11 mouse cellular contexts compared by ENCODE assay signal in the genomic region with DNA sequence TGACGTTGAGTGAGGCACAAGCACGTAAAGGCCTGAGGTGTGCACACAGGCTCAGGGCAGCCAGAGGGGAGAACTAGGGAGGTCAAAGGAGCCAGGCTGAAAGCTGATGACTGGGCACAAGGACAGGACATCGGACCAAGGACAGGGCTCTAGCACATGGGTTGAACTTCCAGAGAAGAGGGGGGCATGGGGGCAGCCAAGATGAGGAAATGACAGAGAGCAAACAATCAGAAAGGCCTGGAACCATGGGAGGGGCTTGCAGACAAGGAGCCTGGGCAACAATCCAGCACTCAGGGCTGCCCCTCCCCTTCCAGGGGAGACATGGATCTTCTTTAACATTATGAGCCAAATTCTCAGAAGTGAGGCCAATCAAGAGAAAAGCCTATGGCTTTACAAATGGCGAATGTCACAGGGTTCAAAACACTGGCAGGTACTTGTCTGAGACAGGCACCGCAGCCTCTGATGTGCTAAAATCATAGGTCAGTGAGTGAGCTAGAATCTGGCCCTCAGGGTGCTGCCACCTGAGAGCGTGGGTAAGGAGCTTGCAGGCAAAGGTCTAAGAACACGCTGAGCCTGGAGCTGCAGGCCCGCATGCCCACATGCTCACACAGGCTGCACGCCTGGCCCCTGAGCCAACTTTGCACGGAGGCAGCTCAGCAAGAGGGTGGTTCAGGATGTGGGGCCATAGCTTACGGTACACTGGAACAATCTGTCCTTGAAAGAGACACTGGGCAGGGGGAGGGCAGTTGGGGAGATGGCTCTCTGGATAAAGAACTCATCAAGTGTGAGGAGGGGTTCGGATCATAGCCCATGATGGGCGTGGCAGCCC. TPM values are rescaled to one million over a fixed set of nuclear protein-coding genes. Genes with fewer than 3 reads are reported as not detected.
DNase-seq lines count a peak whose midpoint lies in the region; ATAC-seq lines count a peak whose summit lies in the region.
"Had no signal": no experiment of that assay in that cellular context is flagged by ENCODE, and none has a peak within 500 bp of the region (broad histone marks: within the 10 kb centered on the region; RNA-seq: fewer than 3 reads in every experiment).

No protein-coding gene starts in this region.

- H3K27me3 ChIP-seq in heart, embryonic 10.5 days (ENCODE audit: insufficient read depth, poor library complexity, severe bottlenecking): no peaks in the 10 kb centered on the region
- no peaks in the 10 kb centered on the region for H3K27me3 ChIP-seq in lung, embryonic 16.5 days (ENCODE audit: control insufficient read depth, insufficient read depth, low read depth, low read length)
- no peaks in the 10 kb centered on the region for H3K27me3 ChIP-seq in midbrain, embryonic 10.5 days (ENCODE audit: low read depth, poor library complexity, severe bottlenecking)
- H3K27me3 ChIP-seq: liver, embryonic 13.5 days had no signal

- no peak overlapping the region for H3K27ac ChIP-seq in heart, embryonic 10.5 days
- peak overlapping the region; percentile 60; the same call in 1 of the 2 replicates for H3K27ac ChIP-seq in lung, embryonic 16.5 days (ENCODE audit: low read length)
- H3K27ac ChIP-seq in midbrain, embryonic 10.5 days (replicated peaks): no peak overlapping the region
- H3K27ac ChIP-seq: liver, embryonic 13.5 days had no signal

- WGBS in heart, embryonic 10.5 days: 83% methylated on average over 13 of the region's 13 CpGs
- 53% methylated on average over 13 of the region's 13 CpGs for WGBS in lung, embryonic 16.5 days
- 90% methylated on average over 13 of the region's 13 CpGs for WGBS in midbrain, embryonic 10.5 days

- H3K4me3 ChIP-seq in heart, embryonic 10.5 days: no peak overlapping the region
- no peak overlapping the region for H3K4me3 ChIP-seq in lung, embryonic 16.5 days (ENCODE audit: low read length)
- H3K4me3 ChIP-seq in midbrain, embryonic 10.5 days: no peak overlapping the region
- H3K4me3 ChIP-seq: liver, embryonic 13.5 days had no signal

- H3K4me1 ChIP-seq in heart, embryonic 10.5 days: peaks cover 20% of the 10 kb centered on the region
- peaks cover 13% of the 10 kb centered on the region for H3K4me1 ChIP-seq in lung, embryonic 16.5 days (replicated peaks; ENCODE audit: control insufficient read depth, insufficient read depth, low read length)
- H3K4me1 ChIP-seq in midbrain, embryonic 10.5 days: peaks cover 19% of the 10 kb centered on the region

- peak; percentile 52 to 73 for DNase-seq in heart, adult 18-20 months
- no peak for DNase-seq in heart, embryonic 10.5 days (ENCODE audit: low spot score)
- peak; percentile 86 to 94 for DNase-seq in adrenal gland, adult (ENCODE audit: inconsistent age in 2 of 2, low spot score in 1 of 2)
- peak; percentile 57 to 64 for DNase-seq in heart, postnatal 14 days
- DNase-seq in layer of hippocampus, adult 11-12 months (ENCODE audit: low spot score): no peak
- DNase-seq in midbrain, embryonic 10.5 days (ENCODE audit: low spot score): no peak
- DNase-seq in left cerebral cortex, adult 11 months (ENCODE audit: low spot score): no peak
- DNase-seq: liver, embryonic 13.5 days had no signal

- no peak overlapping the region for H3K4me2 ChIP-seq in lung, embryonic 16.5 days (ENCODE audit: low read depth, low read length)
- H3K4me2 ChIP-seq: liver, embryonic 13.5 days had no signal

- H3K9ac ChIP-seq in lung, embryonic 16.5 days (ENCODE audit: low read length): no peak overlapping the region
- H3K9ac ChIP-seq: liver, embryonic 13.5 days had no signal

- H3K36me3 ChIP-seq in heart, embryonic 10.5 days: peaks cover 48% of the 10 kb centered on the region
- peaks cover 11% of the 10 kb centered on the region for H3K36me3 ChIP-seq in lung, embryonic 16.5 days (ENCODE audit: control insufficient read depth, insufficient read depth, low read length)
- peaks cover 42% of the 10 kb centered on the region for H3K36me3 ChIP-seq in midbrain, embryonic 10.5 days

- ATAC-seq in lung, embryonic 16.5 days (ENCODE audit: low read depth): peak; percentile 47

- intact Hi-C loops in heart, postnatal 14 days (cut with DNase I): loop anchor here (5.0 kb wide), 1 partner anchor 92 kb away; no protein-coding TSS in a partner anchor

- H3K9me3 ChIP-seq in heart, embryonic 10.5 days: no peaks in the 10 kb centered on the region
- H3K9me3 ChIP-seq in lung, embryonic 16.5 days (ENCODE audit: control insufficient read depth, low read length): no peaks in the 10 kb centered on the region
- H3K9me3 ChIP-seq in midbrain, embryonic 10.5 days (replicated peaks): no peaks in the 10 kb centered on the region
- H3K9me3 ChIP-seq: liver, embryonic 13.5 days had no signal

RNA-seq across cellular contexts. Expression of a gene that starts 46.2 kb away (rescaled TPM):
- total RNA-seq in heart, adult 18-20 months (2021): 10 to 100 TPM in 1 of 2 experiments, 1 to 10 TPM in 1; 10.0 to 12.1 TPM
- 25.8 and 27.5 TPM in 2 replicates for polyA plus RNA-seq in heart, embryonic 10.5 days (2016; fragmentation: Nextera tagmentation; extraction: Ambion mirVana)
- total RNA-seq in heart, postnatal 14 days (2021): 10 to 100 TPM; 11.6 to 14.5 TPM
- polyA plus RNA-seq in lung, embryonic 16.5 days (2015; fragmentation: Nextera tagmentation; extraction: Ambion mirVana): 43.8 and 45.8 TPM in 2 replicates
- polyA plus RNA-seq in midbrain, embryonic 10.5 days (2016; fragmentation: Nextera tagmentation; extraction: Ambion mirVana): 29.2 and 32.8 TPM in 2 replicates

RNA-seq across cellular contexts. Expression of a gene that starts 52.3 kb away (rescaled TPM):
- total RNA-seq in heart, adult 18-20 months (2021): 1 to 10 TPM; 7.0 to 7.2 TPM
- polyA plus RNA-seq in heart, embryonic 10.5 days (2016; fragmentation: Nextera tagmentation; extraction: Ambion mirVana): not detected in 2 replicates
- 1 to 10 TPM; 4.9 to 5.1 TPM for total RNA-seq in heart, postnatal 14 days (2021)
- 2.3 and 3.0 TPM in 2 replicates for polyA plus RNA-seq in lung, embryonic 16.5 days (2015; fragmentation: Nextera tagmentation; extraction: Ambion mirVana)
- polyA plus RNA-seq in midbrain, embryonic 10.5 days (2016; fragmentation: Nextera tagmentation; extraction: Ambion mirVana): 0.75 and 1.7 TPM in 2 replicates
- total RNA-seq: granulocyte monocyte progenitor cell, adult 5-6 weeks; neutrophil, adult 5-6 weeks had no signal

Comparison
In these comparisons a context has a peak if more than half of its experiments do, and no peak if none do; other contexts are left out.
1. DNase-seq: peak in heart, adult 18-20 months (2 of 2), adrenal gland, adult (2 of 2) and heart, postnatal 14 days (2 of 2); none in heart, embryonic 10.5 days (single experiment), layer of hippocampus, adult 11-12 months (single experiment), midbrain, embryonic 10.5 days (single experiment) and left cerebral cortex, adult 11 months (single experiment).